Mouse (Mus musculus) embryonic facial prominence, embryonic 13.5 days (tissue): ENCODE data around the gene Magi1. TPM values are rescaled to one million over a fixed set of nuclear protein-coding genes. Genes with fewer than 3 reads are reported as not detected.

Experiments used
- ATAC-seq: fragments of 200-750 bp; cut with Nextera tagmentation; 2 replicates; pipeline ENCODE4 v1.8.0; 2017; ENCODE audit warnings: low read depth; ENCODE audit not compliant: insufficient number of reproducible peaks, insufficient read depth, low FRiP score, low TSS enrichment
- H3K27ac ChIP-seq: fragments of 300-500 bp; sonication (generic); 2 replicates; pipeline ENCODE4 v1.5.1; 2015; ENCODE audit warnings: moderate library complexity, mild to moderate bottlenecking, inconsistent platforms
- H3K27me3 ChIP-seq: fragments of 300-500 bp; sonication (generic); 2 replicates; pipeline ENCODE4 v1.6.1; 2015; ENCODE audit warnings: mild to moderate bottlenecking, inconsistent platforms
- H3K36me3 ChIP-seq: fragments of 300-500 bp; sonication (generic); 2 replicates; pipeline ENCODE4 v1.6.1; 2015; ENCODE audit warnings: mild to moderate bottlenecking, inconsistent platforms
- H3K4me1 ChIP-seq: fragments of 300-500 bp; sonication (generic); 2 replicates; pipeline ENCODE4 v1.6.1; 2015; ENCODE audit warnings: inconsistent platforms
- H3K4me2 ChIP-seq: fragments of 300-500 bp; sonication (generic); 2 replicates; pipeline ENCODE4 v1.6.1; 2015; ENCODE audit warnings: moderate library complexity, mild to moderate bottlenecking, inconsistent platforms
- H3K4me3 ChIP-seq: fragments of 300-500 bp; sonication (generic); 2 replicates; pipeline ENCODE4 v1.5.1; 2015; ENCODE audit warnings: mild to moderate bottlenecking, inconsistent platforms
- H3K9ac ChIP-seq: fragments of 300-500 bp; sonication (generic); 2 replicates; pipeline ENCODE4 v1.6.1; 2015; ENCODE audit warnings: mild to moderate bottlenecking, inconsistent platforms
- H3K9me3 ChIP-seq: fragments of 300-500 bp; sonication (generic); 2 replicates; pipeline ENCODE4 v1.6.1; 2016; ENCODE audit warnings: inconsistent platforms
- WGBS: fragments of 180-500 bp; shearing (Covaris S2); methylation state at CpG from one replicate; pipeline ENCODE4 v1.1.7; 2015; ENCODE audit warnings: mixed read lengths; 5-methylcytosine and 5-hydroxymethylcytosine counted together
- polyA plus RNA-seq: library from polyadenylated mRNA; unstranded; fragments of >200 nt; fragmentation: Nextera tagmentation; extraction: Ambion mirVana; gene quantifications from 2 replicates; pipeline ENCODE4 v1.2.1, GENCODE M21; 2015

The Magi1 gene
- polyA plus RNA-seq, 1 experiment from 2014 or later, result 13.1 TPM

DNA sequence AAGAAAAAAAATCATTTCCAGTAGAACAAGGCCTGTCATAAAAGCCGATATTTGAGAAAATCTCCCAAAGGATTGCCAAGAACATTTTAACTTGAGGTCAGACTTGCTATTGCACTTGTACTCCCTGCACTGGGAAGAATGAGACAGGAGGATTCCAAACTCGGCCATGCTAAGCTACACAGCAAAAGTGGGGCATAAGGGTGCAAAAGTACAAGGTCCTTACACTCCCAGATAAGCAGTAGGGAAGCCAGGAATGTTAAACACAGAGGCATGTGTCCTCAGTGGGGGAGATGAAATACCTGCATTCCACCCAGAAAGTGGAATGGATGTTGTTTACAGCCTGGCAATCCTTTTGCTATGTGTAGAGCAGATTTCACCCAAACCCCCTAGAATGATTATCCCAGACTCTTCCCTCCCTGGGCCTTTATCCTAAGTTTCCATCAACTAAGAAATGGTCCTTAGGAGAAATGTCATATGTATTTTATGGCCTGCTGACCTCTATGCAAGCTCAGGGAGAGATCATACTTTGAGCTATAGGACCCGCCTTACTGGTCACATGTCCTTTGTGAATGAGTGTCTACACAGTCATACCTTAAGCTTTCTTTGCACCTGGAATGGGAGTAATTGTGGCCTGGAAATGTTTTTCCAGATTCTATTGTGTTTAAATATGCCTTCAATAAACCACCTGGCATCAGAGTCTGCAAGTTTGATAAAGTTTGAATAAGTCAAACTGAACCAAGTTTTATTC, 128.7 kb downstream of the Magi1 start:
- Histone ChIP-seq H3K4me1 (peaks cover 25% of the 10 kb centered on the region), H3K36me3 (no peaks in the 10 kb centered on the region), H3K4me3 (no peak overlapping the region), H3K27ac (no peak overlapping the region), H3K27me3 (no peaks in the 10 kb centered on the region), H3K9ac (no peak overlapping the region), H3K9me3 (no peaks in the 10 kb centered on the region), H3K4me2 (no peak overlapping the region)
- WGBS, result 72% methylated on average over 3 of the region's 3 CpGs
- no peak for ATAC-seq

DNA sequence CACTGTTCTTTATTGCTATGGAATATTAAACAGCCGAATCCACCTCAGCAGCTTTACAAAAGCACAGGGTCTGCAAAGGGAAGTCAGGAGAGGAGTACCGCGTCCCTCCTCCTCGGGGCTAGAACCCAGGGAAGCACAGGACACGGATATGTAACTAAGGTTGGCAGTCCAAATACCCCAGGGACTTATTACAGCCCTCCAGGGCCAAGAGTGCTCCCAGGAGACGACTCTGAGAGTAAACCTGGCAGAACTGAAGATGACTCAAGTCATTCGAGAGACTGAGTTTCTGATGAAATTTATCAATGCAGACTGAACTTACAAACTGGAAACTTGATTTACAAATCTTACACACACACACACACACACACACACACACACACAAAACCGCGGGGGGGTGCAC, 130.8 kb downstream of the Magi1 start:
- Histone ChIP-seq H3K4me2 (no peak overlapping the region), H3K4me1 (peaks cover 31% of the 10 kb centered on the region), H3K36me3 (no peaks in the 10 kb centered on the region), H3K4me3 (no peak overlapping the region), H3K27ac (no peak overlapping the region), H3K9me3 (no peaks in the 10 kb centered on the region), H3K27me3 (no peaks in the 10 kb centered on the region), H3K9ac (no peak overlapping the region)
- 67% methylated on average over 9 of the region's 9 CpGs for WGBS
- no peak for ATAC-seq

DNA sequence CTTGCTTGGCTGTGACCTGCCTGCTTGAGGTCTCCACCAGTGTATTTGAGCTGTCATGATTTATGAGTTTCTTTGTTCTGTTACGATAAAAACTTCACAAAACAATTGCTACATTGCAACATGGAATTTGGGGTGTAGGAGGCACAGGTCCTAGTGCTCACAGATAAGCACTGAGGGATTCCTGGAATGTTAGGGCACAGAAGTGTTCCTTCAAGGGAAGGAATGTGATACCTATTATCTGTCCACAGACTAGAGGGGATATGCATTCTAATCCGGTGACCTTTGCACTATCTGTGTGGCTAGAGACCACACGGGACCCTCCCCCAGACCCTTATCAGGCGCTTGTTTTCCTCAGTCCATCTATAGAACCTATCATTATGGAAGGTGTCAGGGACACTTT, 132.8 kb downstream of the Magi1 start:
- H3K9me3 ChIP-seq, result no peaks in the 10 kb centered on the region
- no peak overlapping the region for H3K4me3 ChIP-seq
- peaks cover 34% of the 10 kb centered on the region for H3K4me1 ChIP-seq
- H3K27me3 ChIP-seq, result no peaks in the 10 kb centered on the region
- H3K27ac ChIP-seq, result no peak overlapping the region
- H3K9ac ChIP-seq, result no peak overlapping the region
- ATAC-seq, result no peak
- WGBS, result 51% methylated on average over 4 of the region's 4 CpGs
- H3K36me3 ChIP-seq, result no peaks in the 10 kb centered on the region
- no peak overlapping the region for H3K4me2 ChIP-seq

DNA sequence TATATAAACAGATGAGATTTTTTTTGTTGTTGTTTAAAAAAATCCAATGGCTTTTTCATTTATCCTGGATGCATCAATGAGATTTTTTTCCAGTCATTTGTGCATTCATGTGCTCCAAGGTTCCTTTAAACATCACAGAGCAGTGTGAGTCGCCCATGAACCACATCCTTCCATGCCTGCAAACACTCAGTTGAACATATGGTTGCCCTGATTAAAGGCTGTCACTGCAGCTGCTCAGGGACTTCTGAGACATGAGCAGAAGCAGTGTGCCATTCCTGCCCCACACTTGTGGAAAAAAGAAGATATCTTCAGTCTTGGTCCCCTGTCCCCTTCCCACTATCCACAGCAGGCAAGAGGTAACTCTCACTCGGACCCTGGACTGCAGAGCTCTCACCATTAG, 133.9 kb downstream of the Magi1 start:
- Histone ChIP-seq H3K36me3 (no peaks in the 10 kb centered on the region), H3K27me3 (no peaks in the 10 kb centered on the region), H3K4me2 (no peak overlapping the region), H3K9ac (no peak overlapping the region), H3K9me3 (no peaks in the 10 kb centered on the region), H3K4me1 (peaks cover 34% of the 10 kb centered on the region), H3K27ac (no peak overlapping the region), H3K4me3 (no peak overlapping the region)
- WGBS, result 47% methylated on average over 2 of the region's 2 CpGs
- no peak for ATAC-seq

DNA sequence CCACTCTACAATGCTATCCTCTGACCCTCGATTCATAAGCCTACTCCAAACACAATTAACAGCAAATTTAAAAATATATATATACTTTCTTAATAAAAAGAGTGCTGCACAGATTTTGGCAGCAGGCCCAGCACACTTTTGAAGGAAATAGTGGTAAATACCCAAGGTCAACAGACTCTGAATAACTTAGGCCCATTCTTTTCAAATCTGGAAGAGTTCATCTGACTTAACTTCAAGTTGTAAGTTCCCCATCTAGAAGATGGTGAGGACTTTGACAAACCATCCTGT, 137.6 kb downstream of the Magi1 start:
- H3K36me3 ChIP-seq, result no peaks in the 10 kb centered on the region
- WGBS, result 43% methylated on average over 1 of the region's 1 CpGs
- H3K4me3 ChIP-seq, result no peak overlapping the region
- H3K4me2 ChIP-seq, result no peak overlapping the region
- no peak for ATAC-seq
- H3K27ac ChIP-seq, result no peak overlapping the region
- H3K27me3 ChIP-seq, result no peaks in the 10 kb centered on the region
- H3K9ac ChIP-seq, result no peak overlapping the region
- H3K9me3 ChIP-seq, result no peaks in the 10 kb centered on the region
- peaks cover 35% of the 10 kb centered on the region for H3K4me1 ChIP-seq

DNA sequence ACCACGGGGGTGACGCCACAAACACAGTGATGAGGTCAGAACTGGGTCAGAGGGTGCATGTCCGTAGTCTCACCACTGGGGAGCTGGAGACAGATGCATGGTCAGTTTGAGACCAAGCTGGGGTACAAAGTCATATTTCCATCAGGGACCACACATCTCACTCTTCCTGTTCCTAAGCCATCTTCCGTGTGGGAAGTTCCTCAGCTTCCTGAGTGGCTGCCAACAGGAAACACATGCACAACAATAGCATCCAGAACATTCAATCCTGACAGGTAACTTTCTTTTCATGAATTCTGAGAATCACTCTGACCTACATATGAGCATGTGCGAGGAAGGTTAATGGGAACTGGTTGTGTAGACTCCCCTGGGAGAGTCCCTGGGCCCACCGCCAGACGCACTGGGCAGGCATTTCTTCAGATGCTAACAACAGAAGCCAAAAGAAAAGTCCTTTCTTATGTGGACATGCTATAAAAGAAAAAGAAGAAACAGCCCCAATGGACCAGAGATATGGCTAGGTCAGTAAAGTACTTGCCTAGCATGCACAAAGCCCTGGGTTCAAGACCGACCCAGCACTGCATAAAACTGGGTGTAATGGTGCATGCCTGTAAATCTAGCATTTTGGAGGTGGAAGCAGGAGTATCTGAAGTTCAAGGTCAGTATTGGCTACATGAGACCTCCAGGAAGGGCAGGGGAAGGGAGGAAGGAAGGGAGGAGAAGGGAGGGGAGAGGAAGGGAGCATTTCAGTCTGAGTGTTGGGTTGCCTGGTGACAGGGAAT, 138.1 kb downstream of the Magi1 start:
- Histone ChIP-seq H3K9ac (no peak overlapping the region), H3K4me2 (no peak overlapping the region), H3K9me3 (no peaks in the 10 kb centered on the region), H3K4me1 (peaks cover 37% of the 10 kb centered on the region), H3K27ac (no peak overlapping the region), H3K36me3 (no peaks in the 10 kb centered on the region), H3K27me3 (no peaks in the 10 kb centered on the region), H3K4me3 (no peak overlapping the region)
- no peak for ATAC-seq
- 86% methylated on average over 8 of the region's 8 CpGs for WGBS

DNA sequence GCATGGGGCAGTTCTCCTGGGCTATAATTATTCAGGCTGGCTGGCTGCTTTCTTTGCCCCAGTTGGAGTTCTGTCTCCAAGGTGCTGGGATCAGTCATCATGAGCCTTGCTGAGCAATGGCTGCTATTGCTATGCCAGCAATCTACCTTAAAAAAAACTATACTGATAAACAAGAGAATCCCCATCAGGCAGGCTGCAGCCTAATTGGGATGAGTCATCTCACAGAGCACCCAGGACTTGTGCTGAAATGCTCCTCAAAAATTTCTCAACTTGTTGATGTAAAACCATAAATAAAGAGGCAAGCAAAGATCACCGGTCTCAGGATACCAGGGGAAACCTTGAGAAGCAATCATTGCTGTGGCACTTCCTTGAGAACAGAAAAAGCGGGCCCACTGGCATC, 141.2 kb downstream of the Magi1 start:
- no peak overlapping the region for H3K4me3 ChIP-seq
- no peaks in the 10 kb centered on the region for H3K36me3 ChIP-seq
- no peaks in the 10 kb centered on the region for H3K27me3 ChIP-seq
- H3K27ac ChIP-seq, result no peak overlapping the region
- H3K4me1 ChIP-seq, result peaks cover 18% of the 10 kb centered on the region
- no peaks in the 10 kb centered on the region for H3K9me3 ChIP-seq
- no peak for ATAC-seq
- H3K4me2 ChIP-seq, result no peak overlapping the region
- no peak overlapping the region for H3K9ac ChIP-seq
- 95% methylated on average over 2 of the region's 2 CpGs for WGBS

DNA sequence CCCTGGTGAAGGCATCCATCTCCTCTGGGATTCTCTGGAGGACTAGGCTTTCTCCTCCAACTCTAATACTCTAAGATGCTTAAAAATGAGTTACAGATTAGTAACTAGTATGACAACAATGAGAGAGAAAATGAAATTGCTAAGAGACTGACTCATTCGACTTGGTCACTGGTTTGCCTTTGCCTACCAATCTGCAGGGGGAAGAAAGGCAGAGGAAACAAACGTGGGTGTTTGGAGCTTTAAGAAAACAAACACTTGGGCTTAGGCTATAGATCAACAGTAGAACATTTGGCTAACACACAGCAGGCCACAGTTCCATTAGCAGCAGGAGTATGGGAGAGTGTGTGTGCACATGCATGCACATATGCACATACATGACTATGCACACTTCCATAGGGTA, 142.2 kb downstream of the Magi1 start:
- ATAC-seq, result no peak
- Histone ChIP-seq H3K9me3 (no peaks in the 10 kb centered on the region), H3K36me3 (no peaks in the 10 kb centered on the region), H3K9ac (no peak overlapping the region), H3K4me1 (peaks cover 19% of the 10 kb centered on the region), H3K27me3 (no peaks in the 10 kb centered on the region), H3K27ac (no peak overlapping the region), H3K4me3 (no peak overlapping the region), H3K4me2 (no peak overlapping the region)
- 62% methylated on average over 2 of the region's 2 CpGs for WGBS

DNA sequence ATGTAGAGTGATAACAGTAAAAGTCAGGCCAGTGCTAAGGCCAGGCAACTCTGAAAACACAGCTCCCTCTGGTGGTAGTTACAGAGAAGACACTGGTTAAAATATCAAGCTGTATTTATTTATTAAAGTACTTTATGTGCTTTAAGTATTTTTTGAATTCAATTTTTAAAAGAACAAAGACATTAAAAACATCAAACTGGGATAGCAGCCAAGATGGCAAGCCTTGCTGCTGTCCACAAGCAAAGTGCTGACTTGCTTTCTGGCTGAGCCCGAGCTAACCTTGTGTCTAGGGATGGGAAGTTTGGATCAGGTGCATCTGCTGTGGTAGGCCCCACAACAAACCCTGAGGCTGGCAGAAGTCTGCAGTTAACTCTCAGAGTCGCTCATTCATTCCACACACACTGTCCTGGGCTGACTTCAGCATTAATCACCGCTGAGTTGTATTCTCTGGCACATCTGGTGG, 143.7 kb downstream of the Magi1 start:
- WGBS, result 63% methylated on average over 3 of the region's 3 CpGs
- Histone ChIP-seq H3K4me1 (peaks cover 9% of the 10 kb centered on the region; the same call in 1 of the 2 replicates), H3K36me3 (no peaks in the 10 kb centered on the region), H3K9me3 (no peaks in the 10 kb centered on the region), H3K9ac (no peak overlapping the region), H3K27ac (no peak overlapping the region), H3K4me2 (no peak overlapping the region), H3K27me3 (no peaks in the 10 kb centered on the region), H3K4me3 (no peak overlapping the region)
- ATAC-seq, result no peak

DNA sequence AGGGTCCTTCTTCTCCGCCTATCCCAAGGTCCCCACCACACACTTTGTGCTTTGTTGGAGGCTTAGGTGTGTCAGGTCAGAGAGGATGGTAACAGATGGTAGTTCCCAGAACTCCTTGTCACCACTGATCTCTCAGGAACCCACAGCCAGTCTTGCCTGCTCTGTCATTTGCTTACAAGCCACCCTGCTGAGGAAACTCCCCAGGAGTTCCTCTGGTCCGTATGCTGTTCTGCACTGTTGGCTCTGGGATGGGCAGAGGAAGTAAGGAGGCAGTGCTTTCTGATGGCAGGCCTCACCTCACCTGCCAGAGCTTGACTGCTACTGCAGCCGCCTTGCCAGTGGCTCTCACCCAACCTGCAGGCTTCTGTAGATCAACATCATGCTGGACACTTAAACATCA, 147.0 kb downstream of the Magi1 start:
- Histone ChIP-seq H3K9me3 (no peaks in the 10 kb centered on the region), H3K4me3 (no peak overlapping the region), H3K27ac (no peak overlapping the region), H3K27me3 (no peaks in the 10 kb centered on the region), H3K4me1 (peaks cover 13% of the 10 kb centered on the region), H3K36me3 (no peaks in the 10 kb centered on the region), H3K9ac (no peak overlapping the region), H3K4me2 (no peak overlapping the region)
- ATAC-seq, result no peak
- WGBS, result 80% methylated on average over 3 of the region's 3 CpGs

DNA sequence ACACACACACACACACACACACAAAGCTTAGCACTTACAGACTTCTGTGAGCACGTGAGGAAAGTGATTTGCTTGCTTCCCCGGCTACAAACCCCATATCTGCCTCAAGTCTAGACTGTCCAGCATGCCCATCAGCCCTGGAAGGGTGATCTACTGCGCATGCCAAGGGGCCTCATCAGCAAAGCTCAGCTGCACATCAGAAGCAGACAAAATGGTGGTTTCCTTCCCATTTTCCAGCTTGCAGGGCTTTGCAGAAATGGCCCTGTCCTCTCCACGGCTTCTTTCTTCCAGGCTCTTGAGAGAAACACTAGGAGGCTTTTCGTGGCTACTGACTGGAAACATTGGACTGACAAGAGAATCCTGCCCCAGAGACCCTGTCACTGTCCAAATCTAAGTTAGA, 149.6 kb downstream of the Magi1 start:
- Histone ChIP-seq H3K4me3 (no peak overlapping the region), H3K27me3 (no peaks in the 10 kb centered on the region), H3K4me2 (no peak overlapping the region), H3K9me3 (no peaks in the 10 kb centered on the region), H3K36me3 (no peaks in the 10 kb centered on the region), H3K27ac (no peak overlapping the region), H3K9ac (no peak overlapping the region), H3K4me1 (peaks cover 13% of the 10 kb centered on the region)
- no peak for ATAC-seq
- WGBS, result 87% methylated on average over 5 of the region's 5 CpGs

DNA sequence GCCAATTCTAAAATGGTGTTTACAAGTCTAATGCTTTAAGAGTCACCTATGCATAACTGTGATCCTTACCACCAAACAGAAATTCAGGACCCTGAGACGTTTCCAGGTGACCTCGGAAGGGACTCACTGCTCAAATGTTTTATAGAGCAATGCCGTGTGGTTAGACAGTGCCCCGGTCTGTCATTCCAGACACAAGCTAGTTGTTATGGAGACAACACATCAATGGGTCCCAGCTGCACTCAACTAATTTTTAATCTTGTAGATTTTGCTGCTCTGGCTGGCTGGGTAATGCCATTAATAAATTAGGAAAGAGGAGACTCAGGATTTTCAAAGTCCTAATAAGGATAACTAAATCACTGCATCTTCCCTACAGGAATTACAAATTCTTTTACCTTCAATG, 151.7 kb downstream of the Magi1 start:
- ATAC-seq, result no peak
- H3K4me1 ChIP-seq, result peaks cover 25% of the 10 kb centered on the region

More for the DNA sequence above, 151.7 kb downstream of the Magi1 start:
- H3K9me3 ChIP-seq, result no peaks in the 10 kb centered on the region
- no peaks in the 10 kb centered on the region for H3K27me3 ChIP-seq
- no peak overlapping the region for H3K4me2 ChIP-seq
- H3K27ac ChIP-seq, result no peak overlapping the region
- H3K9ac ChIP-seq, result no peak overlapping the region
- no peak overlapping the region for H3K4me3 ChIP-seq
- H3K36me3 ChIP-seq, result no peaks in the 10 kb centered on the region
- 63% methylated on average over 4 of the region's 4 CpGs for WGBS
